Mouse (Mus musculus) intestine, postnatal 0 days (tissue): Measurements from ENCODE around the gene Cd7. TPM values are rescaled to one million over a fixed set of nuclear protein-coding genes. Genes with fewer than 3 reads are reported as not detected.
"Not testable (repeated sequence)": the region's sequence is repeated elsewhere in the genome, so short reads cannot be mapped to it uniquely, and the experiment has no call there.

Experiments
- ATAC-seq: fragments of 200-750 bp; cut with Nextera tagmentation; 2 replicates; pipeline ENCODE4 v1.8.0; 2017; ENCODE audit warnings: mild to moderate bottlenecking, moderate TSS enrichment, moderate library complexity
- H3K27ac ChIP-seq: fragments of 300-500 bp; sonication (generic); 2 replicates; pipeline ENCODE4 v1.5.1; 2014; ENCODE audit warnings: mild to moderate bottlenecking, low read depth, low read length, moderate library complexity
- H3K27me3 ChIP-seq: fragments of 300-500 bp; sonication (generic); replicated peaks from 2 replicates; pipeline ENCODE4 v1.6.1; 2014; ENCODE audit warnings: low read length, mixed read lengths; ENCODE audit not compliant: control insufficient read depth, insufficient read depth
- H3K36me3 ChIP-seq: fragments of 300-500 bp; sonication (generic); 2 replicates; pipeline ENCODE4 v1.6.1; 2014; ENCODE audit warnings: mild to moderate bottlenecking, moderate library complexity; ENCODE audit not compliant: control insufficient read depth, insufficient read depth
- H3K4me1 ChIP-seq: fragments of 300-500 bp; sonication (generic); replicated peaks from 2 replicates; pipeline ENCODE4 v1.6.1; 2014; ENCODE audit warnings: antibody characterized with exemption, low read length, mixed read lengths; ENCODE audit not compliant: control insufficient read depth, insufficient read depth
- H3K4me2 ChIP-seq: fragments of 300-500 bp; sonication (generic); replicated peaks from 2 replicates; pipeline ENCODE4 v1.6.1; 2014; ENCODE audit warnings: low read depth, mild to moderate bottlenecking, moderate library complexity
- H3K4me3 ChIP-seq: fragments of 300-500 bp; sonication (generic); 2 replicates; pipeline ENCODE4 v1.5.1; 2014; ENCODE audit warnings: low read depth, low read length
- H3K9ac ChIP-seq: fragments of 300-500 bp; sonication (generic); 2 replicates; pipeline ENCODE4 v1.6.1; 2014; ENCODE audit warnings: mild to moderate bottlenecking, low read depth, low read length
- H3K9me3 ChIP-seq: fragments of 300-500 bp; sonication (generic); 2 replicates; pipeline ENCODE4 v1.6.1; 2016; ENCODE audit warnings: mixed run types; ENCODE audit not compliant: control insufficient read depth
- CTCF ChIP-seq: sonication (generic); IDR thresholded peaks from 2 replicates; pipeline ENCODE4 v1.5.1; 2016; ENCODE audit warnings: low read depth, mild to moderate bottlenecking, control low read depth, antibody characterized with exemption, moderate library complexity
- WGBS: fragments of 180-500 bp; shearing (Covaris S2); extraction: QIAGEN DNeasy Blood & Tissue Kit; methylation state at CpG from one replicate; pipeline ENCODE4 v1.1.7; 2014; 5-methylcytosine and 5-hydroxymethylcytosine counted together
- polyA plus RNA-seq: library from polyadenylated mRNA; unstranded; fragments of >200 nt; fragmentation: Nextera tagmentation; extraction: Ambion mirVana; gene quantifications from 2 replicates; pipeline ENCODE4 v1.2.1, GENCODE M21; 2015

The Cd7 gene
- polyA plus RNA-seq, 1 experiment from 2014 or later, result 2.2 TPM

GRCm38 (mm10) chr11:121081120-121081519 lies 41.9 kb upstream of the Cd7 start, which contains the start of gene Sectm1a:
TSS of gene Sectm1a (minus strand) at chr11:121081220.
- 64% methylated on average over 3 of the region's 3 CpGs for WGBS
- Histone ChIP-seq H3K4me1 (peaks cover 9% of the 10 kb centered on the region; the same call in 1 of the 2 replicates), H3K27me3 (no peaks in the 10 kb centered on the region), H3K9me3 (no peaks in the 10 kb centered on the region), H3K4me2 (no peak within 1 kb of the TSS), H3K4me3 (no peak within 1 kb of the TSS), H3K9ac (no peak within 1 kb of the TSS), H3K36me3 (no peaks in the 10 kb centered on the region), H3K27ac (no peak within 1 kb of the TSS)
- TF ChIP-seq CTCF, result no peak
- no peak for ATAC-seq

DNA sequence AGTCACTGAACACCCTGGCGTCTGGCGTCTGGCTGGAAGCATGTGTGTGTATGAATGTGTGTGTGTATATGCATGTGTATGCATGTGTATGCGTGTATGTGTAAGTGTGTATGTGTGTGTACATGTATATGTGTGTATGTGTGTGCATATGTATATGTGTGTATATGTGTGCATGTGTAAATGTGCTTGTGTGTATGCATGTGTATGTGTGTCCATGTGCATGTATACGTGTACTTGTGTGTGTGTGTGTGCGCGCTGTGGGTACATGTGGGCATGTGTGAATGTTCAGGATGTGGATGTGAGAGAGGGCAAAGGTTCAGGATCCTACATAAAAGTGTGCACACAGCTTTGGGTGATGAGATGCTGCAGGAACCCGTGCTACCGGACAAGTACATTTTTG lies 41.1 kb upstream of the Cd7 start:
- no peaks in the 10 kb centered on the region for H3K36me3 ChIP-seq
- peaks cover 9% of the 10 kb centered on the region; the same call in 1 of the 2 replicates for H3K4me1 ChIP-seq
- no peak for ATAC-seq
- TF ChIP-seq CTCF, result no peak
- no peaks in the 10 kb centered on the region for H3K27me3 ChIP-seq
- H3K4me3 ChIP-seq, result no peak overlapping the region
- H3K27ac ChIP-seq, result no peak overlapping the region
- H3K9me3 ChIP-seq, result no peaks in the 10 kb centered on the region
- H3K4me2 ChIP-seq, result no peak overlapping the region
- no peak overlapping the region for H3K9ac ChIP-seq
- 93% methylated on average over 8 of the region's 8 CpGs for WGBS

DNA sequence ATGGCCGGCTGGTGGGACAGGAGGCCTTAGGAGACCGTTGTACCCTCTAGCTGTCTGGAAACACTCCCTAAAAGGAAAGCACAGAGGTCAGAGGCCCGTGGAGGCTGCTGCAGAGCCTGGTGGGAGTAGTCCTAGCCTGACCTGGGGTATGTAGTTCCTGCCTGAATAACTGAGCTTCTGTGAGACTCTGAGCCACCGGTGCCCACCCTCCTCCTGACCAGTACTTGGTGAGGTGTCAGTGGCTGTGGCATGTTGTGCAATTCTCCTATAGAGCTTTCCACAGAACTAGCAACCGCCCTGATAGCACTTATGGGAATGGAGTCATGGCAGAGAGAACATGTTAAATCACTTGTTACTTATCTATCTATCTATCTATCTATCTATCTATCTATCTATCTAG lies 36.4 kb upstream of the Cd7 start:
- H3K36me3 ChIP-seq, result no peaks in the 10 kb centered on the region
- H3K27ac ChIP-seq, result no peak overlapping the region
- no peaks in the 10 kb centered on the region for H3K27me3 ChIP-seq
- H3K4me2 ChIP-seq, result no peak overlapping the region
- no peak for ATAC-seq
- H3K9me3 ChIP-seq, result no peaks in the 10 kb centered on the region
- no peak overlapping the region for H3K9ac ChIP-seq
- 78% methylated on average over 5 of the region's 5 CpGs for WGBS
- H3K4me1 ChIP-seq, result no peaks in the 10 kb centered on the region
- no peak overlapping the region for H3K4me3 ChIP-seq
- TF ChIP-seq CTCF, result no peak

DNA sequence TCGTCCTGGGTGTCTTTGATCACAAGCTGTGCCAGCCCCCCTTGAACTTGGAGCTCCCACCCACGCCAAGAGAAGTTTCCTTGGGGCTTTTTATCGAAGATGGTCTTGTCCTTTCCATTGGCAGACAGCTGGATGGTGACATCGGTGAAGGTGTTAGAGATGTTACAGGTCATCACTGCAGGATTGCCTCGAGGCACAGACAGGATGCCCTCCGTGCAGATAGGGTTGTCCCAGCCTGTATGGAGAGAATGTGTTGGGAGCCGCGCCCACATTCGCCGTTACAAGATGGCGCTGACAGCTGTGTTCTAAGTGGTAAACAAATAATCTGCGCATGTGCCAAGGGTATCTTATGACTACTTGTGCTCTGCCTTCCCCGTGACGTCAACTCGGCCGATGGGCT lies 30.4 kb upstream of the Cd7 start:
- 95% methylated on average over 12 of the region's 16 CpGs for WGBS
- H3K4me3 ChIP-seq, H3K9me3 ChIP-seq, H3K27ac ChIP-seq, ATAC-seq, H3K4me1 ChIP-seq, H3K9ac ChIP-seq, H3K36me3 ChIP-seq, H3K27me3 ChIP-seq, H3K4me2 ChIP-seq: not testable (repeated sequence)

GRCm38 (mm10) chr11:121067895-121068294 lies 28.7 kb upstream of the Cd7 start:
- Histone ChIP-seq H3K27me3 (no peaks in the 10 kb centered on the region), H3K36me3 (peaks cover 7% of the 10 kb centered on the region; the same call in 1 of the 2 replicates), H3K27ac (no peak overlapping the region), H3K9ac (no peak overlapping the region), H3K9me3 (no peaks in the 10 kb centered on the region), H3K4me2 (no peak overlapping the region), H3K4me3 (no peak overlapping the region), H3K4me1 (no peaks in the 10 kb centered on the region; the same call in 1 of the 2 replicates)
- no peak for ATAC-seq
- TF ChIP-seq CTCF, result no peak
- WGBS, result 95% methylated on average over 2 of the region's 2 CpGs

DNA sequence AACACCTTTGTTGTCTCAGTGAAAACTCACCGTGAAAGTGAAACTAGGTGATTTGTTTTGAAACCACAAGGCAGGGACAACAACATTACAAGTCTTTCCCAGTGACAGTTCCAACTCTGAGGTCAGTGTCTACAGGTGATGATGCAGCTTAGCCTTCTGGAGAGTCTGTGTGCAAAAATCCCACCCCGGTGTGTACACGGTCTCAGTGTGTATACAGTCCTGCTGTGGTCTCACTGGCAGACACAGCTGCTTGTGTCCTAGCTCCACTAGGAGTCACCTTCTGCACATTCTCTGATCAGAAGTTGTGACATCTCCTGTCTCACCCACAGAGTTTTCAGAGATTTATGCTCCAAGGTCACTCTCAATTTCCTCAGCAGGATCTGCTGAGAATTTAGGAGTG lies 25.0 kb upstream of the Cd7 start:
- Histone ChIP-seq H3K36me3 (peaks cover 7% of the 10 kb centered on the region; the same call in 1 of the 2 replicates), H3K27ac (peak overlapping the region; percentile 66), H3K9ac (no peak overlapping the region), H3K27me3 (no peaks in the 10 kb centered on the region), H3K9me3 (no peaks in the 10 kb centered on the region), H3K4me1 (peaks cover 5% of the 10 kb centered on the region; the same call in 1 of the 2 replicates), H3K4me2 (peak overlapping the region; percentile 32), H3K4me3 (no peak overlapping the region)
- no peak for ATAC-seq
- TF ChIP-seq CTCF, result peak; percentile 70
- WGBS, result 58% methylated on average over 3 of the region's 3 CpGs

DNA sequence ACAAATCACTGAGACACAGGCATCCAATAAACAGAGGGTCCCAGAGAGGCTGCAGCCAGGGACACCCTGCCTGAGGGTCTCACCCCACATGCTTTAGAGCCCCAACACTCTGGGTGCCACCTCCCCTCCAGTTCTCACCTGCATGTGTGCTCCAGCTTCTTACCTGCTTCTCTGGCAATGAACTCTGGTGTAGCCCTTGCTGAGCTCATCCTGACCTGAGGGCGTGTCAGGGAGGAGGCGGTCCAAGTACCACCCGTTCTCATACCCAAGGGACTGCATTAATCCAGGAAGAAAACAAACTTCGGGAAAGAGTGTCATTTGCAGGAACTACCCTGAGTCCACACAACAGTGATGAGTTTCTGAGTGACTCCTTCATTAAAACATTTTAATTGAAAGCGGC lies 24.2 kb upstream of the Cd7 start, which contains the start of gene Sectm1b:
Gene Sectm1b, minus strand, starts transcription at position 191 of the 400 bp plus-strand sequence.
- Histone ChIP-seq H3K36me3 (peaks cover 7% of the 10 kb centered on the region; the same call in 1 of the 2 replicates), H3K27ac (peak within 1 kb of the TSS; percentile 66), H3K9me3 (no peaks in the 10 kb centered on the region), H3K9ac (0 out of 2 replicates have a peak within 1 kb of the TSS, but pooled peaks have one; percentile 22), H3K4me1 (peaks cover 11% of the 10 kb centered on the region; the same call in 1 of the 2 replicates), H3K4me3 (no peak within 1 kb of the TSS), H3K4me2 (peak within 1 kb of the TSS; percentile 40), H3K27me3 (no peaks in the 10 kb centered on the region)
- 51% methylated on average over 5 of the region's 5 CpGs for WGBS
- peak; percentile 54 for ATAC-seq
- no peak for TF ChIP-seq CTCF
